Mouse (Mus musculus) right cerebral cortex, postnatal 36 days (tissue): ENCODE results near the gene Smyd3.
A peak's percentile ranks its signal among the peaks of the same experiment; 100 is the strongest.

ENCODE experiments used
- DNase-seq, 2 experiments: peaks; one replicate each; pipeline ENCODE4 v3.0.0; 2022; ENCODE audit warnings: low spot score in 2 of 2, mixed read lengths in 1 of 2

The Smyd3 gene

DNA sequence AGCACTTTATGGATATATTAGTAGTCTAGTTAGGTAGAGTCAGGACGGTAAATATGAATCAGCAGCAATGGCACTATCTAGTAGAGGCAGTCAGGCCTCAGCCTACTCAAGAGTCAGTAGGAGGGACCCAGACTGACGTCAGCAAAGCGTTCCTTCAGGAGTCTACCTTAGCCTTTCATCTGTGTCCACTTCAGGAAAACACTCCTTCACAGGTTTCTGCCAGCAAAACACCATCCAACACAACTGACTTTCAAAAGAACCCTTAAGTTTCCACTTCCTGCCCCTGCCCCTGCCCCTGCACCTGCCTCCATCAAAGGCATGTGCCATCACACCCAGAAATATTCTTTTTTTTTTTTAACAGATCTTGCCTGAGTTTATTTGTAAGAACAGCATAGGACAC lies 2.1 kb upstream of the Smyd3 start:
- DNase-seq, result no peak

DNA sequence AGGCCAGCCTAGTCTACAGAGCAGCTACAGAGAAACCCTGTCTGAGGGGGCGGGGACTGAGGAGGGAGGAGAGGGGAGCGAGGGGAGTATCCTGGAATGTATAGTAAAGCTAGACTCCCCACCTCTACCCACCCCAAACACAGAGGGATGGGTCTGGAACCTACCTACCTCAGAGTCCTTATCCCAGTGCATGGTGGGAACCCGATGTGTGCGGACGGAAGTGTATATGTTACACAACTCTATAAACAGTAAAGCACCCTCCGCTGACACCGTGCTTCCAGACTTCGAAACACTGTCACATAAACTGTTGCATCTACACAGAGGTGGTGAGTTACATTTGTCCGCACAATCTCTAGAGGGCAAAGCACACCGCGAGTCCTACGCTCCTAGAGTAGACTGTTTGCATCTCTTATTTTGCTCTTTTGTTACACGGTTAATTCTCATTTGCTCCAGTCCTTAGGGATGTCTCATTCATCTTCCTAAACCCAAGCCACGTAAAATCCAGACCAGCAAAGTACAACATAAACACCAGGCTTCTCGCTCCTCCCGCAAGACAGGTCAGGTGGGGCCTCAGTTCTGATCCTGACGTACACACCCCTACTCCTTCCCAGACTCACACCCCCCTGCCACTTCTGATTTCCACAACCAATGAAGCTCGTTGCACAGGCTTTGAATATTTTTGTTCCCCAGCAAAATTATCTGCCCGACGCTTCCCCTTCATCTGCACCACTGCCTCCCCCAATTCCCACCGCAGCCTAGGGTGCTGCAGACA lies 714 bp downstream of the Smyd3 start:
- DNase-seq, result no peak

DNA sequence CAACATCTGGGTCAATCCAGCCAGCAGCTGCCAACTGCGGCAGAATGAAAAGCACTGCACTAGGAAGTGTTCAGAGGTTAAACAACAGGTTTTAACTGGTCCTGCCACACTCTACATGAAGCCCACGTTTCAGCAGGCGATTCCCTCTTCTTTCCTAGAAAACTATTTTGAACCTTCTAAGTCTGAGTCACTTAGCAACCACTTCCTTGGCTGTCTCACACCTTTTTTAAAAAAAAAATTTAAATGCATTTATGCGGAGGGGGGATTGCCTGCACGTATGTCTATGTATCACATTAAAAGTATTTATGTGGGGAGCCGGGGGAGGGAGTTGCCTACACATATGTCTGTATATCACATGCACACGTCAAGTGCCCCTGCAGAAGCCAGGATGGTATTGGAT lies 5.9 kb downstream of the Smyd3 start:
- DNase-seq, result peak; percentile 25 to 29

DNA sequence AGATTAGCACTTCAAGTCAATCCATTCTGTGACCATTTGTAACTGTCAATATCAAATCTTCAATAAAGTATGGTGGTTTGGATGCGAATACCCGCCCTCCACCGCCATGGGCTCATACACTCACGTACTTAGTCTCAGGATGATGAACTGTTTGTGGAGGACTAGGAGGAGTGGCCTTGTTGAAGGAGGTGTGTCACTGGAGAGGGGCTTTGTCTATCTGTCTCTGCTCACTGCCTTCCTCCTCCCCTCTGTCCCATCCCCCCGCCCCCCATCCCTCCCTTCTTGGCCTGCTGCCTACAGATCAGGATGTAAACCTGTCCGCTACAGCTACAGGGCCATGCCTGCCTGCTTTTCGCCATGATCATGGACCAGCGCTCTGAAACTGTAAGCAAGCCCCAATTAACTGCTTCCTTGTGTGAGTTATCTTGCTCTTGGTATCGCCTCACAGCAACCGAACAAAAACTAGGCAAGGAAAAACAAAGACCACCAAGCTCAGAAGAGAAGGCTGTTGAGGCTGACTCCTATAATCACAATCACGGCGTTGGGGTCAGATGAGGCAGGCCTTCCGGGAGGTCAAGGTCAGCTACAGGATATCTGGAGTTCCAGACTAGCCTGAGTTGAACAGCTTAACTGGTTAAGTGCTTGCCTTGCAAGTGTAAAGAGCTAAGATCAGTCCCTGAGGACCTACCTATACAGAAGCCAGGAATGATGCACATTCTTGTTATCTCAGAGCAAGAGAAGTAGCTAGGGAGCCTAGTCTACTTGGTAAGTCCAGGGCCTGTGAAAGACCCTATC lies 7.1 kb downstream of the Smyd3 start:
- DNase-seq, result no peak

DNA sequence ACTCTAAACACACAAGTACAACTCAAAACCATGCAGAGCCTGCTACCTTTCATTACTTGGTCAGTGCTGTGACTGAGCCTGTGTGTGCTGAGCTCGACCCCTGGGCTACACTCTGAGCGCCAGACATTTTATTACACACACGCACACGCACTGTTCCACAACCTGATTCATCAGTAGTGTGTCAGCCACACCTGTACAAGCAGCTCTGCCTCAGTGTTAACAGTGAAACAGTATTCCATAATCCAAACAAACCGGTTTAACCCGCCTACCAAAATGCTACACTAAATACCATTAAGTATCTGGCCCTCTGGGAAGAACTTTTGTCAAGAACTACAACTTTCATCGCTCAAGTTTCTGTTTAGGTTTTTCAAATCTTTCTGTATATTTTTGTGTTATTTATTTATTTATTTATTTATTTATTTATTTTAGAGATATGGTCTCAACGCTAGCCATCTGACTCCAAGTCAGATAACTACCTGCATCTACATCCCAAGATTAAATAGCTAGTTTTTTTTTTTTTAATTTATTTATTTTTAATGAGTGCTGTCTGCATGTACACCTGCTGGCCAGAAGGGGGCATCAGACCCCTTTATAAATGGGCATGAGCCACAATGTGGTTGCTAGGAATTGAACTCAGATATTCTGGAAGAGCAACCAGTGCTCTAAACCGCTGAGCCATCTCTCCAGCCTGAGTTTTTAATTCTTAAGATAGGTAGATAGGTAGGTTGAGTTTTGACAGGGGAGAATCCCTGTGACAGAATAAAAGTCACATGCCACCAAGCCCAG lies 11.1 kb downstream of the Smyd3 start:
- no peak for DNase-seq

DNA sequence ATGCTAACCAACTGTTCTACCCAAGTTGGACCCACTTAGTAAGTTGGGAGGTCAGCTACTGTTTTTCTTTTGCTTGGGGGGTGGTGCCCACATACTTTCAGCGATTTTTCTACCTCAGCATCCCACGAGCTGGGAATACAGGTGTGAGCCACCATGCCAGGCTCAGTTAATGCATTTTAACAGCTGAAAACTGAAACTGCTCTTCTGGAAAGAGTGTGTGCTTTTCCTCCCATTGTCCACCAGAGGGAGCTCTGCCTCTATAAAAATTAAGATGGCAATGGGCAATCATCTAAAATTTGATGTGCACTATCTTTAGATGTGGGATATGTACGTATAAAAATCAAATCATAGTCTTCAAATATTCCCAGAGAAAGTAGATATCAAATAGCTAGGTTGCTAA lies 15.3 kb downstream of the Smyd3 start:
- DNase-seq, result no peak

DNA sequence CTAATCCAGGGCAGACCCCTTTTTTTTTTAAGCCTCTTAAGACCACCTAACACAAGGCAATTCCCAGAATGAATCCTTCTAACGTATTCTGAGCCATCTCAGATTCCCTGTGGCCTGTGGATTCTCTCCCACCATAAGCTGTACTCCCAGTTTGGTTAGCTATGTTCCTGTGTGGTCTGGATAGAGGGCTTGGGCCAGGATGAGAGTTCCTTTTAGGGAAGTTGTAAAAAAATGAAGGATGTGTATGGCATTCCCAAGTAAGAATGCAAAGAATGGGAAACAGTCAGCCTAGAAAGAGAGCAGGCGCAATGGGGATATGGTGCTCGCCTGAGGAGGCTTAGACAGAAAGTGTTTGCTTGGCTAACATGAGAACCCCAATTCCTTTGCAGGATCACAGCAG lies 18.6 kb downstream of the Smyd3 start:
- no peak for DNase-seq

DNA sequence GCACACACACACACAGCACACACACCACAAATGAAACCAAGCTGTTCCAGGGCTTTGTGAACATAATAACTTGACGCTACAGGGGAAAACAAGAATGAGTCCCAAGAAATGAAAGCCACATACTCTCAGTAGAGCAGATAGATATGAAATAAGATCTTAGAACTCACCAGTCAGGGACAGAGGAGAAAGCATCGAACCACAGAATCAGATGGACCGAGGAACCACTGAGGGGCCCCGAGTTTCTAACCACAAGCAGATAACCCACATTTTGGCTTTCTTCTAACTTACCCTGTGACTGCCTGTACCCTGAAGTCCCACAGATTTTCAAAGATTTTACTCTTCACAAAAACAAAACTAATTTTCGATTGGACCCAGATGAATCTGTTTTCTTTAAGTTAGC lies 24.9 kb downstream of the Smyd3 start:
- no peak for DNase-seq

- no peak for DNase-seq
These were observed 29.3 kb downstream of the Smyd3 start for GRCm38 (mm10) chr1:179488520-179488919.

DNA sequence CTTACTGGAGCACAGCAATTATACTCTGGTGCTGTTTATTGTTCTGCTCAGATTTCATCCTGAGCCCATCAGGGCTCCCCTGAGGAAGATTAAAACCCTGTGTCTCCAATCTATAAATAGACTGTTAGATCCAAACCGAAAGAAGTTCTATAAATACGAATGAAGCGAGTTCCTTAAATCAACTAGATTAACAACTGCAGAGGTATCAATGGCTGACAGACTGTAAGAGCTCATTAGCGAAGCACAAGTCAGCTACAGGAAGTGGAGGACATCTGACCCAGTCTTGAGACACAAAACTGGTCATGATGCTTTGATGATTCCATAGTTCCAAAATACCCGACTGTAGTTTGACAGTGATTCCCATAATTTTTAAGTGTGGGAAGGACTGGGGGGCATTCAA lies 29.9 kb downstream of the Smyd3 start:
- no peak for DNase-seq

DNA sequence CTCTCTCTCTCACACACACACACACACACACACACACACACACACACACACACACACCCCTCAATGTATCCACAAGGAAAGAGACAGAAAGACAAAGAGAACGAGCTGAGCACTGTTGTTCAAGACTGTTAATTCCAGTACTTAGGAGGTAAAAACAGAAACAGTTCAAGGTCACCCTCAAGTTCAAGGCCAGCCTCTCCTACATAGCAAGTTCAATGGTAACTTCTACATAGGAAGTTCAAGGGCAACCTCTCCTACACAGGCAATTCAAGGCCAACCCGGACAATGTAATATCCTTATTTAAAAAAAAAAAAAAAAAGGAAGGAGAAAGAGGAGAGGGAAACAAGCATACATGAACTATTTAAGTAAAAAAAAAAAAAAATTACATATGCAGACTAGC lies 30.6 kb downstream of the Smyd3 start:
- no peak for DNase-seq

DNA sequence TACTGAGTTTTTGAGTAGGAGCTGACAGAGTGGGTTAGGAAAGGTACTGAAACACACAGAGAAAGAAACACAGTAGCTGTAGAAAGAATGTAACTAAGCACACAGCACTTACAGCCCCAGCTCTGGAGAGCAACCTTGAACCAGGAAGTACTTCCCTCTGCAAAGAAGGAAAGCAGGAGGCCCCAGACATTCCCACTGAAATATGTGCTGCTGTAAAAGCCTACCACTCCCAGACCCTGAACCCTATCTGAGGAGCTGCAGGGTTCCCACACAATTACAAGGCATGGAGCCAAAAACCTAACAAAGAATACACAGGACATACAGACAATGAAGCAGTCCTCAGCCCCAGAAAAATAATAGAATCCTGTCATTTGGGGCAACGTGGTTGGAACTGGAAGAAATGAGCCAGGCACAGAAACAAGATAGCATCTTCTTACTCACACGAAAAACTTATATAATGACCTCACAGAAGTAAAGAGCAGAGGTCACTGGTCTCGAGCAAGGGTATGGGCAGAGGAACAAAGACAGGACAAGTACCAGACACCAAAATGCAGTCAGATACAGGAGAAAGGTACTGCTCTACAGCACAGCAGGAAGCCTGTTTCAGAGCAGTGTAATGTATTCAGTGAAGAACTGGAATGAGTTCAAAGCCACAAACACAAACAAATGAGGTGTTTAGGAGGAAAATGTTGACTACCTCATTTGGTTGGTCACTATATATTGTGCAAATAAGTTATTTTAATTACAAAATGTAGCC lies 31.9 kb downstream of the Smyd3 start:
- no peak for DNase-seq

GRCm38 (mm10) chr1:179480862-179481261 lies 37.0 kb downstream of the Smyd3 start:
- no peak for DNase-seq

DNA sequence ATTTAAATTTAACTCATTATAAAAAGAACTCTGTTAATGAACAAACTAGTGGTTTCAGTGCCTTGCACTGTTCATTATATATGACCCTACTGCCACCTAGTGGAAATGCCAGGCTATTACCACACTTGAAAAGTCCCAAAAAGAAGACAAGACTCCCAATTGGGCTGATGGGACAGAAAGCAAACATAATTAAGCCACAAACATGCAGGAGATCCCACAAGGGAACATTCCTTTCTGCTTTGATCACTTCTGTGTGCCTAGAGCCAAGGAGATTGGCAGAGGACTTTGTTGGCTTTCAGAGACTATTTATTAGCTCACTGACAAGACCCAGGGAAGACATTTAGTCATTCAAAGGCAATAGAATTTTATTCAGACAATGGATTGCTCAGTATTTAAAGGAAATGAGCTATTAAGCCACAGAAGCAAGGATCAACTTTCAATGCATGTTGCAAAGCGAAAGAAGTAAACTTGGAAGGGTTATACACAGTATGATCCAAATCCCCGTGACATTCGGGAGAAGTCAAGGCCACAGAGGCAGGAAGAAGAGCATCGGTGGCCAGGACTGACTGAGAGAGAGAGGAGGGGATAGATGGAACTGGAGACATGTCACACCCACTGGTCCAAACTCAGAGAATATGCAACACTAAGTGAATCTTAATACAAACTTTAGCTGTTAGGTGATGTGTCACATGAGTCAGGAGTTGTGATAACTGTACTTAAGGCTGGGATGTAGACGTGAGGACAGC lies 40.5 kb downstream of the Smyd3 start:
- DNase-seq, result no peak

GRCm38 (mm10) chr1:179476461-179477156 lies 41.2 kb downstream of the Smyd3 start:
- no peak for DNase-seq

GRCm38 (mm10) chr1:179474776-179475175 lies 43.1 kb downstream of the Smyd3 start:
- DNase-seq, result no peak

DNA sequence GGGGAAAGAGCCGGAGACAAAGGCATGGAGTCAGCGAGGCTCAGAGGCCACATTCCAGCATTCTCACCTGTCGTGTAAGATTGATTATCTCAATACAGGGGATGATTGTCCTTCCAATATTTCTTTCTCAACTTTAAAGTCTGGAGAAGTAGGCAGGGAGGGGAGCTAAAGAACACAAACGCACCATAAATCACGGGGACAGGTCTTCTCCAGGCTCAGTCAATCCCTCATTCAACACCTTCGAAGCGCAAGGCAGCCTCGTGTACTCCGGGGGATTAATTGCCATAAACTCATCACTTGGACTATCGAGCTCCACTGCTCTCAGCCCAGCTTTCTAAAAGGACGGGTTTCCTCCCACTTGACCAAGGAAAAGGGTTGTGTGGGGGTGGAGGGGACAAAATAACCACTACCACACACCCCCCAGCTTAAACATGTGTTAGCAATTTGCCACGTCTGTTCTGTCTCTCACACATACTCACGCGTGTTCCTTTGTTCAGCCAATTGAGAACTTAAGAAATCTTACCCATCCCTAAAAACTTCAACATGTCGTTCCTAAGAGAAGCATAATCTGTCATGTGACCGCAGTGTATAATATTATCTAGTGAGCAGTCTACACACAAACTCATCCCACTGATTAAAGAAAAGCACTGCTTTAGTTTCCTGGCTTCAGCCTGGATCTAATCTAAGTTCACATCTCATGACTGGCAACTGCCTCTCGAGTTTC lies 43.8 kb downstream of the Smyd3 start:
- no peak for DNase-seq

- no peak for DNase-seq
These were observed 49.9 kb downstream of the Smyd3 start for GRCm38 (mm10) chr1:179467970-179468369.

DNA sequence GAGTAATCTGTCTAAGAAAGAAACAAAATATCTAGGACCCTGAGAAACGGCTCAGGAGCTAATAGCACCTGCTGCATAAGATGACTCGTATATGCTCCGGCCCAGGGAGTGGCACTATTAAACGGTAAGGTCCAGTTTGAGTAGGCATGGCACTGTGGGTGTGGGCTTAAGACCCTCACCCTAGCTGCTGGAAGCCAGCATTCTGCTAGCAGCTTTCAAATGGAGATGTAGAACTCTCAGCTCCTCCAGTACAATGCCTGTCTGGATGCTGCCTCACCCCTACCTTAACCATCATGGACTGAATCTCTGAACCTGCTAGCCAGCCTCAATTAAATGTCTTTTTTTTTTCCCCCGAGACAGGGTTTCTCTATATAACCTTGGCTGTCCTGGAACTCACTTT lies 55.5 kb downstream of the Smyd3 start:
- no peak for DNase-seq
